Mouse (Mus musculus) bone marrow, adult 2 months (tissue): ENCODE measurements around the gene Ank2.

ENCODE experiments used
- CTCF ChIP-seq: fragments of 200-500 bp; IDR thresholded peaks from 2 replicates; pipeline ENCODE4 v1.5.1; 2011; ENCODE audit warnings: low read length, control low read depth; ENCODE audit not compliant: control insufficient read depth, insufficient read depth
- POLR2A ChIP-seq: fragments of 200-500 bp; IDR thresholded peaks from 2 replicates; pipeline ENCODE4 v1.6.1; 2011; ENCODE audit warnings: low read depth, mild to moderate bottlenecking, control low read depth, low read length, borderline replicate concordance; ENCODE audit not compliant: control insufficient read depth

GRCm38 (mm10) chr3:127187081-127187480, 312.1 kb downstream of the Ank2 start:
- TF ChIP-seq CTCF (no peak), POLR2A (no peak)
